Mouse (Mus musculus) ES-CJ7 (cell line): ENCODE data around the gene Hao2.

Experiments
- DNase-seq: peaks from one replicate; pipeline ENCODE4 v3.0.0; 2011; ENCODE audit warnings: low read depth, low spot score

Hao2 gene

GRCm38 (mm10) chr3:98856892-98857291 is 36.1 kb downstream of the Hao2 start:
- no peak for DNase-seq

- DNase-seq, result no peak
Measured at GRCm38 (mm10) chr3:98855160-98855559, 37.9 kb downstream of the Hao2 start.

DNA sequence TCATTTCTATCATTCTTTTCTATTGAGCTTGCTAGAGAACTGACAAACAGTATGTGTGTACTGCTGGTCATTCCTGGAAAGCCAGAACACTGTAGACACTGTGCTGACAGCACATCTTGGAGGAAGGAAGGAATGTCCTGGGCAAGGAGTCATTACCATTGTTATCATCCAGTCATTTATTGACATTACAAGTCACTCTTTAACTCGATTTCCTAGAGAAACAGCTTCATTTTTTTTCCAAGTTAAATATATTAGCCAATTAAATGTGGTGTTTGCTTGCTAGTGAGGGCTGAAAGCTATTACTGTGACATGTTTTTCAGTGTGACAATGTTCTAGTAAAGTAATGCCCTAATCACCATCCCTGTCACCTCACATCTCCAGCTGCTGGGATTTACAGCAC is 39.4 kb downstream of the Hao2 start:
- DNase-seq, result no peak

DNA sequence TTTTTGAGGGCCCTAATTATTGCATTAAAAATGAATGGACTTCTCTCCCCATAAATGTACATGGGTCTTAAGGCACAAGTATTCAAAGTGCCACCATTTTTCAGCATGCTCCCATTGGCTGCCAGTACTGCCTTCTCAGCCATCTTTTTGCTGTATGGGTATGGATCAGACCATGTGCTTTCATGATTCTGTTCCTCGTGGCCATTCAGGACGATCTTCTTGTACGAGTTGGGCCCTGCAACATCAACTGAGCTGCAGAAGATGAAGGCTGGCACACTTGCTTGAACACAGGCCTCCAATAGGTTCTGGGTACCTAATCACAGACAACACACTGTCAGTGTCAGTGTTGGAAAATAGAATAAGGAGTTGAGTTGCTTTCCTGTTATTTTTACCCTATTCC is 40.0 kb downstream of the Hao2 start:
- no peak for DNase-seq

DNA sequence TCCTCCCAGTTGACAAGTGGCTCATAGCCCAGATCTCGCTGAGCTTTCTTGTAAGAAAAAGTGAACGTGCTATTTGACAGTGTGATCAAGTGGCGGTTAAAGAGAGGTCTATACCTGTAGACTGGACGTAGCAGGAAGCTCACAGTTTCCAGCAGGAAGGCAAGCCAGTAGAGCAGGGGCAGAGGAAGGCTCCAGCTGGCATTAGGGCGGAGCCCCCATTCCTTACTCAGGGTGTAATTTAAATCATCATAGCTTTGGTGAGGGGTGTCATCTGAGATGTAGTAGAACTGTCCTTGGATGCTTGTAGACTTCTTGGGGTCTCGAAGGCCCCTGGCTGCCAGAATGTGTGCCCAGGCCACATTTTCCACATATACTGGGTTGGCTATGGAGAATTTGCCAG is 40.4 kb downstream of the Hao2 start:
- DNase-seq, result no peak

- no peak for DNase-seq
Measured at GRCm38 (mm10) chr3:98851853-98852252, 41.2 kb downstream of the Hao2 start.

- DNase-seq, result no peak
Measured at GRCm38 (mm10) chr3:98850262-98850661, 42.8 kb downstream of the Hao2 start.

- DNase-seq, result no peak
Measured at GRCm38 (mm10) chr3:98848898-98849297, 44.1 kb downstream of the Hao2 start.
